Mouse (Mus musculus) neural tube, embryonic 10.5 days (tissue): Measurements from ENCODE around the gene Adh1.

ENCODE experiments used
- DNase-seq: peaks from one replicate; pipeline ENCODE4 v3.0.0-alpha.2; 2017; ENCODE audit warnings: low spot score; ENCODE audit errors: extremely low spot score

Gene Adh1

GRCm38 (mm10) chr3:138285986-138286385 lies 25.2 kb downstream of the Adh1 start:
- no peak for DNase-seq

GRCm38 (mm10) chr3:138287686-138288085 lies 26.9 kb downstream of the Adh1 start:
- DNase-seq, result no peak

GRCm38 (mm10) chr3:138290672-138291071 lies 29.9 kb downstream of the Adh1 start:
- DNase-seq, result no peak

GRCm38 (mm10) chr3:138291529-138292117 lies 30.8 kb downstream of the Adh1 start:
- no peak for DNase-seq

GRCm38 (mm10) chr3:138293298-138293895 lies 32.6 kb downstream of the Adh1 start:
- no peak for DNase-seq

GRCm38 (mm10) chr3:138300130-138300529 lies 39.3 kb downstream of the Adh1 start:
- no peak for DNase-seq

GRCm38 (mm10) chr3:138302676-138303075 lies 41.9 kb downstream of the Adh1 start:
- no peak for DNase-seq

- DNase-seq, result no peak
Observed at GRCm38 (mm10) chr3:138303771-138304488, 43.1 kb downstream of the Adh1 start.

GRCm38 (mm10) chr3:138304489-138304871 lies 43.7 kb downstream of the Adh1 start:
- no peak for DNase-seq

GRCm38 (mm10) chr3:138305486-138306289 lies 44.9 kb downstream of the Adh1 start:
- DNase-seq, result no peak

GRCm38 (mm10) chr3:138306290-138306683 lies 45.5 kb downstream of the Adh1 start:
- peak; percentile 19 for DNase-seq

- DNase-seq, result no peak
Observed at GRCm38 (mm10) chr3:138309910-138310309, 49.1 kb downstream of the Adh1 start.

GRCm38 (mm10) chr3:138311015-138311414 lies 50.2 kb downstream of the Adh1 start:
- DNase-seq, result no peak

GRCm38 (mm10) chr3:138312965-138313364 lies 52.2 kb downstream of the Adh1 start, which contains the start of gene Adh6a:
Gene Adh6a, plus strand, starts transcription at chr3:138313286.
- DNase-seq, result no peak

- no peak for DNase-seq
Observed at GRCm38 (mm10) chr3:138316908-138317472, 56.2 kb downstream of the Adh1 start.

GRCm38 (mm10) chr3:138325001-138325400 lies 64.2 kb downstream of the Adh1 start:
- no peak for DNase-seq

- no peak for DNase-seq
Observed at GRCm38 (mm10) chr3:138325466-138325865, 64.7 kb downstream of the Adh1 start.

GRCm38 (mm10) chr3:138333910-138334309 lies 73.1 kb downstream of the Adh1 start:
- DNase-seq, result no peak

GRCm38 (mm10) chr3:138334320-138334719 lies 73.5 kb downstream of the Adh1 start:
- DNase-seq, result no peak

- DNase-seq, result no peak
Observed at GRCm38 (mm10) chr3:138335566-138335965, 74.8 kb downstream of the Adh1 start.

- no peak for DNase-seq
Observed at GRCm38 (mm10) chr3:138336104-138336754, 75.4 kb downstream of the Adh1 start.
